Mouse (Mus musculus) forebrain, embryonic 13.5 days (tissue): ENCODE data around the gene Dnah10. TPM values are rescaled to one million over a fixed set of nuclear protein-coding genes. Genes with fewer than 3 reads are reported as not detected.

Source experiments
- ATAC-seq: fragments of 200-750 bp; cut with Nextera tagmentation; 2 replicates; pipeline ENCODE4 v1.8.0; 2017
- H3K27ac ChIP-seq: fragments of 300-500 bp; sonication (generic); 2 replicates; pipeline ENCODE4 v1.5.1; 2015; ENCODE audit warnings: inconsistent platforms, mild to moderate bottlenecking, moderate library complexity
- H3K27me3 ChIP-seq: fragments of 300-500 bp; sonication (generic); 2 replicates; pipeline ENCODE4 v1.6.1; 2015; ENCODE audit warnings: mild to moderate bottlenecking, inconsistent platforms
- H3K36me3 ChIP-seq: fragments of 300-500 bp; sonication (generic); 2 replicates; pipeline ENCODE4 v1.6.1; 2015; ENCODE audit warnings: mild to moderate bottlenecking, inconsistent platforms; ENCODE audit not compliant: poor library complexity, severe bottlenecking
- H3K4me1 ChIP-seq: fragments of 300-500 bp; sonication (generic); 2 replicates; pipeline ENCODE4 v1.6.1; 2015; ENCODE audit warnings: inconsistent platforms
- H3K4me2 ChIP-seq: fragments of 300-500 bp; sonication (generic); 2 replicates; pipeline ENCODE4 v1.6.1; 2015; ENCODE audit warnings: inconsistent platforms, mild to moderate bottlenecking, moderate library complexity
- H3K4me3 ChIP-seq: fragments of 300-500 bp; sonication (generic); 2 replicates; pipeline ENCODE4 v1.5.1; 2015; ENCODE audit warnings: mild to moderate bottlenecking, inconsistent platforms
- H3K9ac ChIP-seq: fragments of 300-500 bp; sonication (generic); 2 replicates; pipeline ENCODE4 v1.6.1; 2015; ENCODE audit warnings: mild to moderate bottlenecking, inconsistent platforms
- H3K9me3 ChIP-seq: fragments of 300-500 bp; sonication (generic); replicated peaks from 2 replicates; pipeline ENCODE4 v1.6.1; 2016; ENCODE audit warnings: inconsistent platforms
- WGBS: fragments of 180-500 bp; shearing (Covaris S2); methylation state at CpG from one replicate; pipeline ENCODE4 v1.1.7; 2015; 5-methylcytosine and 5-hydroxymethylcytosine counted together
- polyA plus RNA-seq: library from polyadenylated mRNA; unstranded; fragments of >200 nt; fragmentation: Nextera tagmentation; extraction: Ambion mirVana; gene quantifications from 2 replicates; pipeline ENCODE4 v1.2.1, GENCODE M21; 2015

Dnah10 gene
- polyA plus RNA-seq, 1 experiment from 2014 or later = 0.08 TPM

DNA sequence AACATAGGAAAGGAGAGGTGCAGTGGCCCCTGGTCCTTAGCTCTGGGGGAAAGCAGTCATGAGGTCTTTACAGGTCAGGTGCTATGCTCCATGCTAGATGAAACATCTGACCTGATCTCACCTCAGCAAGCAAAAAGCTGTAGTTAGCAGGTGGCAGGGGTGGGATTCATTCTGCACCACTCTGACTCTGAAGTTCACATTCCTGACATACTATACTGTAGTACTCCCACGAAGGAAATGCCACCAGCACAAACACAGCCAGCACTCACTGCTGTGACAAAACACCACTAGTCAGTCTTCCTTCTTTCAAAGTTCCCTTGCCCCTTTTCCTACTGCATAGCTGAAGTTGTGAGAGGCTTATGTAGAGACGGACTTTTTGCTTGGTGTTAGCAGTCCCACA lies 127.4 kb downstream of the Dnah10 start:
- ATAC-seq = no peak
- Histone ChIP-seq H3K9ac (no peak overlapping the region), H3K4me2 (no peak overlapping the region), H3K9me3 (no peaks in the 10 kb centered on the region), H3K36me3 (no peaks in the 10 kb centered on the region), H3K4me1 (no peaks in the 10 kb centered on the region), H3K27ac (no peak overlapping the region), H3K27me3 (no peaks in the 10 kb centered on the region), H3K4me3 (no peak overlapping the region)
- 50% methylated on average over 2 of the region's 2 CpGs for WGBS

DNA sequence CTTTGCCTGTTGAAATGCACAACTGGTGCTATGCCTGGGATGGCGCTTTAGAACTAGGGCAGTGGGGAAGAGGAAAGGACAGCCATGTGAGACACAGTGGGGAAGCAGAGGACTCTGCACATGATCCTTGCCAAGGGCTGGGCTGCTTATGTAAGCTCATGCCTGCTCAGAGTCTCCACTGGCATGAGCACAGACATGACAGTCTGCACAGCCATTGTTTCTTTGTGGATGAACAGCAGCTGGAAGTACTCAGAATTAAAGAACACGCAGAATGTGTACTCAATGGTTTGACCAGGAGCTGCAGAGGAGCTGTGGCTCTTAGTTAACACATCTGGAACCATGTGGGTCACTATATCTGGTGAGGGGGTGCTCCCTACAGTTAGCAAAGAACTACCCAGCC lies 128.2 kb downstream of the Dnah10 start:
- Histone ChIP-seq H3K36me3 (no peaks in the 10 kb centered on the region), H3K4me2 (no peak overlapping the region), H3K4me1 (no peaks in the 10 kb centered on the region), H3K9me3 (no peaks in the 10 kb centered on the region), H3K4me3 (no peak overlapping the region), H3K27ac (no peak overlapping the region), H3K9ac (no peak overlapping the region), H3K27me3 (no peaks in the 10 kb centered on the region)
- WGBS = 88% methylated on average over 2 of the region's 2 CpGs
- no peak for ATAC-seq

DNA sequence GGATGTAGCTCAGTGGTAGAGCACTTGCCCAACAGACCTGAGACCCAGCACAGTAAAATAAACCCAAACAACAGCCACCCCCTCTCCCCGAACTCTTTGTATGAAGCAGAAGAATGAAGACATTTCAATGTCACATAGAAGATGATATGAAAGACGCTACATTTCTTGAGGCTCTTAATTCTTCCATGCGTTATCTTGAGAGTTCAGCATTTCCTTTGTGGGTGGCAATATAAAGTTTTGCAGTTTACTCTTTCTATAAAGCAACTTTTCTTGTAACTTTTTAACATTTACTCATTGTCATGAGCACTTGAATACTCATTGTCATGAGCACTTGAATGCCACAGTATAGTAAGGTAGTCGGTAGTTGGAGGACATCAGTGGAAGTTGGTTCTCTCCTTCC lies 129.3 kb downstream of the Dnah10 start:
- no peaks in the 10 kb centered on the region for H3K27me3 ChIP-seq
- no peak overlapping the region for H3K4me2 ChIP-seq
- H3K27ac ChIP-seq = no peak overlapping the region
- H3K36me3 ChIP-seq = no peaks in the 10 kb centered on the region
- no peak overlapping the region for H3K4me3 ChIP-seq
- H3K9ac ChIP-seq = no peak overlapping the region
- 90% methylated on average over 4 of the region's 4 CpGs for WGBS
- H3K4me1 ChIP-seq = no peaks in the 10 kb centered on the region; the same call in 1 of the 2 replicates
- ATAC-seq = no peak
- no peaks in the 10 kb centered on the region for H3K9me3 ChIP-seq

DNA sequence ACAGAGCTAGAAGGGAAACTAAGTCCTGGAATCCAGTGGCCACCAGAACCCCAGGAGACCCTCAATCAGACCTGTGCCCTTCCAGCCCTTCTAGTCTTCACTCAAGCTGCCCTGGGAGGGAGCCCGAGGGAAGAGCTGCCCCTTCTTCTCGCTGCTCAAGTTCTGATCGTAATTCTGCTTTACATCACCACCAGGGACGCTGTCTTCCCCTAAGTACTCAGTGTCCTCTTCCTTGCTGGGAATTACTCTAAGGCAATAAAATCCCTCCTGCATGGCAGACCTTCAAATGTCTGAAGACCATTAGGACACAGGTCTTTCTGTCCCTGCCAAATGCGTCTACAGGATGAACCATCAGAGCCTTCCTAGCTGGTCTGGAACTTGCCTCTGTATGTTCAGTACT lies 135.1 kb downstream of the Dnah10 start:
- no peak for ATAC-seq
- Histone ChIP-seq H3K27me3 (no peaks in the 10 kb centered on the region), H3K9me3 (no peaks in the 10 kb centered on the region), H3K4me1 (peaks cover 37% of the 10 kb centered on the region), H3K36me3 (peaks cover 2% of the 10 kb centered on the region; the same call in 1 of the 2 replicates), H3K27ac (no peak overlapping the region), H3K4me3 (no peak overlapping the region; the same call in 1 of the 2 replicates), H3K9ac (no peak overlapping the region), H3K4me2 (peak overlapping the region; percentile 98)
- WGBS = 16% methylated on average over 5 of the region's 5 CpGs

DNA sequence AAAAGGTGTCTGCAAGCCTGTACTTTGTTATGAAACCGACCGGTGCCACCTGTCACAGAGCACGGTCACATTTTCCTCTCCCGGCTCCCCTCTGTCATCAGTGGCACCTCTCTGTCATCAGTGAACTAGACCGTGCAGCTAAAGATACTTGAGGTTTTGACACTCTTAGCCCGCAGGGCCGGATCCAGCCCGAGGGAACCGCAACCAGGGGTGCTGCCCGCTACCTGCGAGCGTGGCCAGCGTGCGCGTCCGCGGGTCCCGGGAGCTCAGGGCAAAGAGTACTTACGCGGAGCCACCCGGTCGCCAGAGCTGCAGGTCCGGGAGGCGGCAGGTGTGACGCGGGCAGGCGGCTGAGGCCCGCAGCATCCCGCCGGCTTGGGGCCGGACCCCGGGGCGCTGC lies 136.6 kb downstream of the Dnah10 start:
- peak; percentile 25 for ATAC-seq
- under 1% methylated on average over 26 of the region's 33 CpGs for WGBS

DNA sequence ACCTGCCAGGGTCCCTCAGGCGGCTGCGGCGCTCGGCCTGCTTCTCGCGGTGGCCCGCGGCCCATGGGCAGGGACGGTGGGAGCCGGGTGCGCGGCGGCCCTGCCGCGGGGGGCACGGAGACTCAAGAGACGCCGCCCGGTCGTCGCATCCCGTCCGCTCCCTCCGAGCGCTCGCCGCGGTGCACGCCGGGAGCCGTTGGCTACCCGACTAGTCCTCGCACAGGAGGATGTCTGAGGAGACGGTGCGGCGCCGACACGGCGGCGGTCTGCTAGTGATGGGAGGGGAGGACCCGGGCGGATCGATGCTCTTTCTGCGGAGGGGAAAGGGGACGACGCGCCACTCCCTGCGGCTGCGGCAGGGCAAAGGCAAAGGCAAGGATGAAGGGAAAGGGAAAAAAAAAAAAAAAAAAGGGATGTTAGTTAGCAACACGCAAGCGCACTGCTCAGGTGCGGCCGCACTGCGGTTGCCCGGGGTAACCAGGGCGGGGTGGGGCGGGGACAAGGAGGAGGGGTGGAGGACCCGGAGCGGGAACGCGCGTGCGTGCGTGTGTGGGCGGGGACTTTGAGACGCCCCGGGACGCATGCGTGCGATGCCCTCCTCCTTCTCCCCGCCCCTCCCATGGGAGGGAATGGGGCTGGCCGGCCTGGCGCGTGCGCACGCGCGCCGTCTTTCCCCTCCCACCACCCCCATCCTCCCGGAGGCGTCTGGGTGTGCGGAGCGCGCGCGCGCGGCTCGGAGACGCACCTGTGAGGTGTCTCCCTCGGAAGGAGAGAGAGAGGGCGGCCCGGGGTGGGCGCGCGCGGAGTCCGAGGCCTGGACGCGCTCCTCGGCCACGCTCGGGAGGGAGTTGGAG lies 137.4 kb downstream of the Dnah10 start, which contains the start of the genes Ccdc92 and Zfp664:
Ccdc92 (minus strand) TSS at position 412 of the 854 bp plus-strand sequence.
Zfp664 (plus strand) TSS at position 679 of the 854 bp plus-strand sequence.
- H3K9ac ChIP-seq = peak within 1 kb of the TSS; percentile 98
- ATAC-seq = peak; percentile 90
- peaks cover 53% of the 10 kb centered on the region for H3K4me1 ChIP-seq
- H3K36me3 ChIP-seq = peaks cover 12% of the 10 kb centered on the region; the same call in 1 of the 2 replicates
- no peaks in the 10 kb centered on the region for H3K9me3 ChIP-seq
- peak within 1 kb of the TSS; percentile 98 for H3K4me2 ChIP-seq
- H3K4me3 ChIP-seq = peak within 1 kb of the TSS; percentile 83
- H3K27ac ChIP-seq = peak within 1 kb of the TSS; percentile 96
- H3K27me3 ChIP-seq = no peaks in the 10 kb centered on the region
- under 1% methylated on average over 87 of the region's 103 CpGs for WGBS

More for the DNA sequence above, 136.6 kb downstream of the Dnah10 start:
- H3K9ac ChIP-seq = peak overlapping the region; percentile 85
- peaks cover 46% of the 10 kb centered on the region for H3K4me1 ChIP-seq
- H3K9me3 ChIP-seq = no peaks in the 10 kb centered on the region
- peak overlapping the region; percentile 83 for H3K4me3 ChIP-seq
- H3K4me2 ChIP-seq = peak overlapping the region; percentile 98
- H3K36me3 ChIP-seq = peaks cover 11% of the 10 kb centered on the region; the same call in 1 of the 2 replicates
- H3K27me3 ChIP-seq = no peaks in the 10 kb centered on the region
- H3K27ac ChIP-seq = peak overlapping the region; percentile 95

DNA sequence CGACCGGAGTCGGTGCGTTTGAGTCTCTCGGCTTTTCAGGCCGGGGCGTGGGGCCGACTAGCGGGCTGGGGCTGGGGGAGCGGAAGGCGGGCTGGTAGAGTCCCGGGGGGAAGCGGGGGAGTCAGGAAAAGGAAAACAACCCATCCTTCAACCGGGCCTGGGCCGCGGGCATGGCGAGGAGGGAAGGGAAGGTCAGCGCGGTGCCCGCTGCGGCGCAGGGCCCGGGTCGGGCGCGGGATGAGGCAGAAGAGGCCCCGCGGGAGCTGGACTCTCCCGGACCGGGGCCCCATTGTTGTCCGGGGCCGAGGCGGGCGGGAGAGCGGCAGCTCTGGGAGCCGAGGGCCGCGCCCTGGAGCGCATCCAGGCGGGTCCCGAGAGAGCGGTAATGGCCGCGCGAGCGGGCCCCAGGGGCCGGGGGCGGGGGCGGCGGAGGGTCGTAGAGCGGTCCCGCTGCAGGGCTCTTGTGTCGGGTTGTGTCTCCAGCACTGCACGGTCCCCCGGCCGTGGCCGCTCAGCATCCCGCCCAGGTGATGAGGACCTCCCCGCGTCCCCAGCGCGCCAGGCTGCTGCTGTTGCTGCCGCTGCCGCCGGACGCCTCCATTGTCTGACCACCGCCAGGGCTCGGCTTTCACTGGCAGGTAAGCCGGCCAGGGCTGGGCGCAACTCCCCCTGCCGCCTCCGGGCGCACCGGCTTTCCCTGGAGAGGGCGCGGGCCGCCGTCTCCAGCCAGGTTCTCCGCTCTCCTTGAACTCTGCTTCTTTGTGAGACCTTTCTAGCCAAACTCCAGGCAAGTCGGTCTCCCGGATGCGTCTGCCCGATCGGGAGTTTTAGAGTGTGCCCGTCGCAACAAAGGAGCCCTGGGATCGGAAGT lies 138.2 kb downstream of the Dnah10 start:
- Histone ChIP-seq H3K27me3 (no peaks in the 10 kb centered on the region), H3K4me3 (peak overlapping the region; percentile 83), H3K9me3 (no peaks in the 10 kb centered on the region), H3K36me3 (peaks cover 19% of the 10 kb centered on the region), H3K9ac (peak overlapping the region; percentile 98), H3K4me1 (peaks cover 60% of the 10 kb centered on the region), H3K4me2 (peak overlapping the region; percentile 86), H3K27ac (peak overlapping the region; percentile 96)
- ATAC-seq = peak; percentile 57
- WGBS = under 1% methylated on average over 87 of the region's 88 CpGs

DNA sequence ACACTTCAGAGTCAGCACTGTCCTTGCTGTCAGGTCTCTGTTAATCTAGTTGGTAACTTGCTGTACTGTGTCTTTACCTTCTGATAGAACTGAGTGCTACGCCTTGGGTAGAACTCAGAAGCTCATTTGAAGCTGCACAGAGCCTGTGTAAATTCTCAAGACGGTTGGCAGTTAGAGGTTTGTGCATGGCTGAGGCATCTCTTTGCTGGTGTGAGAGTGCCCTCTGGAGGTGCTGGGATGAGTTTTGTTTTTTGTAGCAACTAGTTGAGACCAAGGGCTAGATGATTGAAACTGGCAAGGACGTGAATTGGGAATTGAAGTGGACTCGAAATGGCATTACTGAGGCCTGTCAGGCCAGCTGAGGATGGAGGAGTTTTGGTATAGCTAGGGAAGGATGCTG lies 144.1 kb downstream of the Dnah10 start:
- Histone ChIP-seq H3K27ac (0 out of 2 replicates have a peak overlapping the region, but pooled peaks have one; percentile 54), H3K36me3 (peaks cover 47% of the 10 kb centered on the region), H3K27me3 (no peaks in the 10 kb centered on the region), H3K9ac (no peak overlapping the region), H3K4me2 (no peak overlapping the region), H3K9me3 (no peaks in the 10 kb centered on the region), H3K4me1 (peaks cover 68% of the 10 kb centered on the region), H3K4me3 (no peak overlapping the region)
- no peak for ATAC-seq
- WGBS = 51% methylated on average over 4 of the region's 4 CpGs

DNA sequence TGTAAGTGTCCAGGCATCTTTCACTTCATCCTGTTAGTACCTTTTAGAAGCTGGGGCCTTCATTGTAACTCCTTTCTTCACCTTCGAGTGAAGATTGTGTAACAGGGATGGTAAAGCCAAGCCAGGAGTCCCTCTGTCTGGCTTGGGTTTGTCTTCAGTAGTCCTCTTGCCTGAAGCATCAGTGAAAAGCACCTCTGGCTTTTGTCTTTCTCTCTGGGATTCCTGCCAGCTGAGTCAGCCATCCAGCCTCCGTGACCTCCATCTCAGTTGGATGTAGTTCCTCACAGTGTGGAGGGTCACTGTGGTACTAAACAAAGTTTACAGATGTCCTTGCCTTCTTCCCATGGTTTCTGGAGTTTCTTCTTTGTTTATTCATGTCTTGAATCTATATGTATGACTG lies 147.1 kb downstream of the Dnah10 start:
- H3K4me2 ChIP-seq = no peak overlapping the region
- no peak overlapping the region for H3K9ac ChIP-seq
- no peak overlapping the region for H3K4me3 ChIP-seq
- H3K36me3 ChIP-seq = peaks cover 64% of the 10 kb centered on the region
- H3K27ac ChIP-seq = 0 out of 2 replicates have a peak overlapping the region, but pooled peaks have one; percentile 2
- no peaks in the 10 kb centered on the region for H3K27me3 ChIP-seq
- no peak for ATAC-seq
- H3K9me3 ChIP-seq = no peaks in the 10 kb centered on the region
- peaks cover 47% of the 10 kb centered on the region for H3K4me1 ChIP-seq
- WGBS = 55% methylated on average over 2 of the region's 2 CpGs

DNA sequence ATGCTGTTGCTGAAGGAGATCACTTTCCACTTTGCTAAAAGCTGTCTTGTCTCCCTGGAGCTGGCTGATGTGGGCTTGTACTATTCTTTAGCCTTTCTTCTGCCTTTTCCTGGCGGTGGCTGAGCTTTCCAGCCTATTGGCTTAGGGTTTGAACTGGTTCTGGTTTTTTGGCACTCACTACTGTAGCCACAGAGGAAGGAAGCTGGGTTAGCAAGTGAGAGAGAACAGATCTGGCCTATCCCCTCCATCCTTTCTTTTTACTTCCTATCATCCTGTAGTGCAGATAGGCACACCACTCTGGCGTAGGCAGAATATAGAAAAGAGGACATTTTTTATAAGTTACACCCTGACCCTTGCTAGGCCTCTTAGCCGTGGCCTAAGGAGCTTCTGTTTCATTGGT lies 148.2 kb downstream of the Dnah10 start:
- peaks cover 38% of the 10 kb centered on the region for H3K4me1 ChIP-seq
- no peaks in the 10 kb centered on the region for H3K9me3 ChIP-seq
- no peak for ATAC-seq
- no peak overlapping the region for H3K4me3 ChIP-seq
- no peak overlapping the region for H3K9ac ChIP-seq
- no peak overlapping the region for H3K27ac ChIP-seq
- H3K27me3 ChIP-seq = no peaks in the 10 kb centered on the region
- H3K4me2 ChIP-seq = no peak overlapping the region
- 87% methylated on average over 3 of the region's 3 CpGs for WGBS
- H3K36me3 ChIP-seq = peaks cover 62% of the 10 kb centered on the region

DNA sequence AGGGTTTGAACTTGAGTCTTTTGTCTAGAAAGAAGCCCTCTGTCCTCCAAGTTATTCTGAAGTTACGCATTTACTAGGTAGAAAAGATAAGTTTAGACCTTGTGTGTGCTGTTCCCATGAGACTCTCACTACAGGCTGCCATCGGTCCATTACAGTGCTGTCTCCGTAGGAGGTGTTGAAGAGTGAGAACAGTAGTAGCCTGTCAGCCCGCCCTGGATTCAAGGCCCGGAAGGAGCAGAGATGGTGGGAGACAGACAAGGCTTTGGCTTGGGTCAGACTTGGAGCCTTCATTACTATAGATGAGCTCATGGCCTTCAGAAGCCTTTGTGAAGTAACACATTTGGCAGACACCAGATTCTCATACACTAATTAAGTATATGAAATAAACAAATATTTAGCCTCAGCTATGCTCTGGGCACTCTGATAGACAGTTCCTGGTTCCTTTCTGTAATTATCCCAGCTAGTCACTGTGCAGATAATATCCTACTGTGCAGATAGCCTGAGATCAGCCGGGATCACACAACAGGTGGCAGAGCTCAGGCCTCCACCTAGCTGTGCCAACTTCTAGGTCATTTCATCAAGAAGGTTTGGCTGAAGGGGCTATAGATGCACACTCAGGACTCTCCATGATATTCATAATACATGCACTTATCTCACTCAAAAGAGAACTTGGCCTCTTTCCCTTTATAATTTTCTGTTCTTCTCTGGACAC lies 149.2 kb downstream of the Dnah10 start:
- Histone ChIP-seq H3K9me3 (no peaks in the 10 kb centered on the region), H3K27ac (no peak overlapping the region), H3K4me1 (peaks cover 38% of the 10 kb centered on the region), H3K36me3 (peaks cover 71% of the 10 kb centered on the region), H3K9ac (no peak overlapping the region), H3K27me3 (no peaks in the 10 kb centered on the region), H3K4me3 (no peak overlapping the region), H3K4me2 (no peak overlapping the region)
- 90% methylated on average over 6 of the region's 6 CpGs for WGBS
- ATAC-seq = no peak
